Mouse (Mus musculus): ENCODE data around the gene Ankfn1. TPM values are rescaled to one million over a fixed set of nuclear protein-coding genes. Genes with fewer than 3 reads are reported as not detected.

Gene Ankfn1
- not detected for polyA plus RNA-seq (2017; shearing (Covaris generic))

GRCm38 (mm10) chr11:89777431-89777830, at the start of gene Ankfn1:
TSS of gene Ankfn1 (minus strand) at chr11:89777653.

Other genes with a start within 250 kb of the Ankfn1 start
- gene Pctp, start 225.2 kb upstream of the Ankfn1 start, polyA plus RNA-seq (2017; shearing (Covaris generic)): 2.0 TPM